Mouse (Mus musculus) urinary bladder, postnatal 4 days (tissue): Measurements from ENCODE around the gene Fxyd3.

Experiments
- DNase-seq, 2 experiments: peaks; one replicate each; pipeline ENCODE4 v3.0.0; 2021 to 2022; ENCODE audit warnings: low spot score in 2 of 2

The Fxyd3 gene

GRCm38 (mm10) chr7:31049846-31050281 lies 26.6 kb downstream of the Fxyd3 start:
- DNase-seq = no peak

GRCm38 (mm10) chr7:31049135-31049845 lies 27.2 kb downstream of the Fxyd3 start:
- DNase-seq = no peak

DNA sequence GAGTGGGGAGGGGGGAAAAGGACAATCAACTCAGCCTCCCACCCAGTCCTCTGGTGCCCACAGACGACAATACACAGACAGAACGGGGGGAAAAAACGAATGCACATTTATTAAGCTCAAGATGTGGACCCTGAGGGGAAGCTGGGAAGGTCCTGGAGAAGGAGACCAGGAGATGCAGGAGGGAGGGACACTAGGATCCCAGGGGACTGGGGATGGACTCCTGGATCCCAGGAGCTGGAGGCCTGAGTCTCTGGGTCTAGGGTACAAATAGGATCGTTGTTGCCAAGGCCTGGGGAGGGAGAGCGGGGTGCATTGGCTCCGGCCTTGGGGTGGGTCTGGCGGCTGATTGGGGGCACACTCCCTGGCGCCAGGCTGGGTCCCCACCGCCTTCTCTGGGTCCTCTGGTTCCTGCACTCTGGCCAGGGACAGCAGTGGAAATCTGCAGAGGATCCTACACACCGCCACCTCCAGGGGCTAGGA lies 34.0 kb downstream of the Fxyd3 start, which contains the start of gene Fxyd5:
Gene Fxyd5 (minus strand): TSS at position 51 of the 480 bp plus-strand sequence.
- DNase-seq = no peak

- peak in 1 of 2 experiments; percentile 44 for DNase-seq
These were observed 34.7 kb downstream of the Fxyd3 start for GRCm38 (mm10) chr7:31041662-31042315.

DNA sequence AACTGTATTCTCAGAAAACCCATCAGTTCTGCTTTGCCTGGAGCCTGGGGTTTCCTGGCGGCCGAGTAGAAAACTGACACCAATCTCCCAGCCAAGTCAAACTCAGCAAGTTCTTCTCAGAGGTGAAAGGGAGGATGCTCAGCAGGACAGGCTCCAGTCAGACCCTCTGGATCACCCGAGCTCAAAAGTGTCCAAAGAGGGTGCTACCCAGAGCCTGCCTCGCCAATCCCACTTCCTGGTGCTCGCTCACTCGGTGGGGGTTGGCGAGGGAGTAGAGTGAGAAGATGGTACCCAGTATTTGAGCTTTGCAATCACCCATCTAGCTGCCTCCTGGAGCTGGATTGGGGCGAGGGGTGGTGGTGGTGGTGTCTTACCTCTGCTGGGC lies 35.5 kb downstream of the Fxyd3 start:
- DNase-seq = no peak

- no peak for DNase-seq
These were observed 36.1 kb downstream of the Fxyd3 start for GRCm38 (mm10) chr7:31040281-31041022.

DNA sequence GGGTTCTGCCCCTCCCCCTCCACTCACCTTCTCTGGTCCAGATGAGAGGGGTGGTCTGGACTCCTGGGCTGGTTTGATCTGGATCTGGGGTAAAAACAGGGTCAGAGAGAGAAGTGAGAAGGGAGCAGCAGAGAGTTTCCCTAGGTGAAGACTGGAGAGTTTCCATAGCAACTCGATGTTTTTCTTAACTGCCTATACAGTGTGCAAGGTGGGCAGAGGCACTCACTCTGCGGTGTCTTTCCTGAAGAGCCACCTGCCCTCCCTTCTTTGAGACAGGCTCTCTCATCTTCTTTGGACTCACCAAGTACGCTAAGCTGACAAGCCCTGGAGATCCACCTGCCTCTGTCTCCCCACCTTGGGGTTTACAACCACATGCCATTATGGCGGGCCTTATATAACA lies 37.5 kb downstream of the Fxyd3 start:
- DNase-seq = no peak

DNA sequence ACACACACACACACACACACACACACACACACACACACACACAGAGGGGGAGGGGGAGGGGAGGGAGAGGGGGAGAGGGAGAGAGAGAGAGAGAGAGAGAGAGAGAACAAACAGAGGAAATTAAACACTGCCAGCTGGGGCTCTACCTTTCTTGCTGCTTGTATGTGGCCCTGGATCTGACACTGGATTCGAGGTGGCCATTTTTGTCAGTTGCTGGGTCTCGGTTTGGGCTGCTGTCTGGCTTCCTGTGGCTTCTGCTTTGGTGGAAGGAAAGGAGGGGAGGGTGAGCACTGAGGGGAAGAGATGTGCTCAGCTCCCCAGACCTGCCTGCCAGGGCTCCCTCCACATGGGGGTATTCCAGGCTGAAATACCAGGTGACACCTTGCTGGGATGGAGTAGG lies 38.8 kb downstream of the Fxyd3 start:
- no peak for DNase-seq

DNA sequence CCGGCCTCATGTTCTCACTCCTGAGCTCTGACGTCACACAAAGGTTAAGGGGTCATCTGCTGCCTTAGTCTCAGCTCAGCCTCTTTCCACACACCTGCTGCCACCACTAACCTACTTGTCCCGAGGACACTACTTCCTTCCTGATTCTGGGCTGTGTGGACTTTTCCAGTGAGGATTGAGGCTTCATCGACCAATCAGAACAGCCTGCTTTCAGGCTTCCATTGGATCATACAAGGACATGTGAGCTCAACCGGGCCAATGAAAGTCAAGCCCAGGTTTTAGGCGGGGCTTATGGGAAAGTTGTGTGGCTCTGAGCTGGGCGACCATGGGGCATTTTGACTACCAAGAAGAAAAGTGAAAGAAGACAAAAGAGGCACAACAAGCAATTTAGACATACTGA lies 39.6 kb downstream of the Fxyd3 start:
- DNase-seq = no peak

DNA sequence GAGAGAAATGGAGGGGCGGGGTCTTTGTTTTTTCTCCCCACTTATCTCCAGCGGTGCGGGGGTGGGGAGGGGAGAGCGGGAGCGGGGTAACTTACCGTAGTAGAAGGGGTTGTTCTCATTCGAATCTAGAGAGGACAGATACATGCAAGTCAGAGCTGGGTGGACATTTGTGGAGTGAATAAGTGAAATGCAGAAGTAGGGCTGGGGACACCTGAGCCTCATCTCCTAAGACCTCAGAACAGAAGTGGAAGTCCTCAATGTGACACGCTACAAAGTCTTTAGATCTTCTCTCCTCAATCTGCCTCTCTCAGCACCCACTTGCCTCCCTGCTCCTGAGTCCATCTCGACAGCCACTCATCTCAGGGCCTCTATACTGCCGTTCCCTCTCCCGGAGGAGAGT lies 41.2 kb downstream of the Fxyd3 start:
- DNase-seq = no peak

DNA sequence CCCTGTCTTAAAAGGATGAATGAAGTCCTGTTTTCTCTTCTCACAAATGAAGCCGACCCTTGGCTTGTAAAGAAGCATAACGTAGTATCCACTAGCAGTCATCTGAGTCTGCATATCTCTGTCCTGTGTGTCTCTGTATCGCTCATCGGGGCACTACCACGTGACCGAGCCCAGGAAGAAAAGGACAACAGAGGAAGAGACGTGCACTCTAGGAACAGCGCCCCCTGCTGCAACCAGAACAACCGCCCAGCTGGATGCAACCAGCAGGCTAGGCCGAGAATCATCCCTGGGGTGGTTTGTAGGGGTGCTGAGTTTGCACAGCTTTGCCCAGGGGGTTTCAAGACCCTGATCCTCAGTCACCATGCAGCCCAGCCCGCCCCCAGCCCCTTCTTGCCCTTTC lies 41.7 kb downstream of the Fxyd3 start:
- DNase-seq = no peak

DNA sequence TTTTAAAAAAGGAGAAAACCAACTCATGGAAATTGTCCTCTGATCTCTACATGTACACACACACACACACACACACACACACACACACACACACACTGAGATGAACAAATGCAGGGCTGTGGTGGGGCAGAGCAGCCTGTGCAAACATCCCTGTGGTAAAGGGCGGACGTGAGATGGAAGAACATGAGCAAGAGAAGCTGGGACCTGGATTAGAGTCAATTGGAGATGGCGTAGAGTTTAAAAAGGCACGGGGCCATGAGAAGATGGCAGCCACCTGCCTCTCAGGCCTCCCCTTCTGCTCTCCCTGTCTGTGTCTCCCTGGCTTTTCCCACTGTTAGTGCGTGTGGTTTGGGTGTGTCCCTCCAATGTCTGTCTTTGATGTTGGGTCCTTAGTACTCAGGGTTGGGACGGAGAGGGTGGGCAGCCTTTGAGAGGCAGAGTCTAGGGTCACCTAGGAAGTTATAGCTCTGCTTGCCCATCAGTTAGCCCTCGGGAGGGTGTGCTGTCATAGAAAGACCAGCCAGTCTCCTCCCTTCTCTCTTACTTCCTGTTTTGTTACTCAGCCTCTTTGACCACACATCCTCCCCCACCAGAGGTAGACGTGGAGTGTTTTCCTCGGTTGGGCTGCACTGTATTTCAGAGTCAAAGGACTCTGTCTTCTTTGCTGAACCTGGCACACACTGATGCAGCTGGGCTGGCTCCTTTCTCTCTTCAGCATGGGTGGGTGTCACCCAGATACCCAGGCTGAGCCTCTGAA lies 42.9 kb downstream of the Fxyd3 start:
- DNase-seq = no peak

DNA sequence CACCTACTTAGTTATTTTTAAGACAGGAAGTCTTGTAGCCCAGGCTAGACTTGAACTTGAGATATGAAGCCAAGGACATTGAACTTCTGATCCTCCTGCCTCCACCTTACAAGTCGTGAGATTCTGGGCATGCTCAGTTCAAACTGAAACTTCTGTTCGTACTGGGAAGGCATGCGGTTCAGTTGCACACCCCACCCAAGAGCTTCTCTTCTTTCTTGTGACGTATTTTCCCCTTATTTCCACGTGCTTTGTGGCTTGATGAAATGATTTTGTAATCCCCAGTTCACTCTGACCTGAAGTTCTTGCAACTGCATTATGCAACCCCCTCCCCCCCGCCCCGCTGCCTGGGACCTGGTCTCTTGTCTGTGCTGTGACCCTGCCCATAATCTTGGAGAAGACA lies 44.8 kb downstream of the Fxyd3 start:
- DNase-seq = no peak

- DNase-seq = no peak
These were observed 45.8 kb downstream of the Fxyd3 start for GRCm38 (mm10) chr7:31030717-31031116.

DNA sequence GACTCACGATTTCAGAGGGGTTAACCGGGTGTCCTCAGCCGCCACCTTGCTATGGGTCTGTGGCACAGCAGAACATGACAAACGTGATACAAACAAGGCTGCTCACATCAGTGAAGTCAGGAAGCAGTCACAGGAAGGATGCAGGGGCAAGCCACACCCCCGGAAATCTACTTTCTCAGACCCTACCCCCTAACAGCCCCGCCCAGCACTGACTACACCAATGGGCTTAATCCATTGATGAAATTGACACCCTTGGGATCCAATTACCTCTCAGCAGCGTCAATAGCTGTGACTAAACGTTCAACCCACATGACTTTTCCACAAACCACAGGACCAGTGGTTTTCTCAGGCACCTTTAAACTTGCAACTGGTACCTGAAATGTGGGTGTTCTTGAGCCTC lies 47.9 kb downstream of the Fxyd3 start:
- no peak for DNase-seq
